Mouse (Mus musculus) heart, adult 18-20 months (tissue): ENCODE data around the gene Gm17655. TPM values are rescaled to one million over a fixed set of nuclear protein-coding genes. Genes with fewer than 3 reads are reported as not detected.
"Not testable (repeated sequence)": the region's sequence is repeated elsewhere in the genome, so short reads cannot be mapped to it uniquely, and the experiment has no call there.

Experiments
- DNase-seq, 2 experiments: peaks; one replicate each; pipeline ENCODE4 v3.0.0; 2021 to 2022; ENCODE audit warnings: mixed read lengths in 1 of 2
- total RNA-seq, 2 experiments: library from RNA; stranded (reverse); gene quantifications; 2 replicates each; pipeline ENCODE4 v1.2.3; 2021

The Gm17655 gene
- total RNA-seq, 2 experiments from 2014 or later = 1.9 to 3.6 TPM

- DNase-seq = no peak
Measured at GRCm38 (mm10) chr5:110086161-110086866, 14.0 kb upstream of the Gm17655 start.

- DNase-seq = no peak
Measured at GRCm38 (mm10) chr5:110082961-110083360, 10.6 kb upstream of the Gm17655 start.

GRCm38 (mm10) chr5:110057637-110058408 is 14.5 kb downstream of the Gm17655 start:
- DNase-seq = peak; percentile 93

GRCm38 (mm10) chr5:110023694-110024427 is 48.5 kb downstream of the Gm17655 start:
- DNase-seq = peak; percentile 8 to 35

- no peak for DNase-seq
Measured at GRCm38 (mm10) chr5:110023273-110023672, 49.0 kb downstream of the Gm17655 start.

- not testable (repeated sequence) for DNase-seq
Measured at GRCm38 (mm10) chr5:110015775-110016174, 56.5 kb downstream of the Gm17655 start.

Other genes starting within 250 kb of the Gm17655 start
- 1 to 10 TPM; 3.3 to 3.5 TPM for gene Gm15446, start 149.1 kb downstream of the Gm17655 start, total RNA-seq
- 1 to 10 TPM; 6.8 to 8.0 TPM for gene Zfp932, start 76.0 kb downstream of the Gm17655 start, total RNA-seq
- gene Gm35315, start 21.9 kb upstream of the Gm17655 start, total RNA-seq = not detected
- gene Plcxd1, start 27.5 kb upstream of the Gm17655 start, total RNA-seq = not detected
- gene Gtpbp6, start 35.7 kb upstream of the Gm17655 start, total RNA-seq = 10 to 100 TPM; 24.8 to 31.3 TPM
- 1 to 10 TPM; 3.6 to 4.0 TPM for gene Zfp605, start 37.6 kb upstream of the Gm17655 start, total RNA-seq
- 10 to 100 TPM; 11.3 to 11.9 TPM for gene Chfr, start 63.3 kb upstream of the Gm17655 start, total RNA-seq
- 10 to 100 TPM; 48.3 to 51.2 TPM for gene Golga3, start 104.2 kb upstream of the Gm17655 start, total RNA-seq
- 10 to 100 TPM; 26.2 to 28.4 TPM for gene Ankle2, start 158.5 kb upstream of the Gm17655 start, total RNA-seq
- gene Pgam5, start 197.4 kb upstream of the Gm17655 start, total RNA-seq = 10 to 100 TPM; 32.9 to 35.7 TPM
- 100 to 1,000 TPM; 120 to 124 TPM for gene Pxmp2, start 213.7 kb upstream of the Gm17655 start, total RNA-seq
- gene Pole, start 213.8 kb upstream of the Gm17655 start, total RNA-seq = 1 to 10 TPM; 2.2 to 2.3 TPM